Mouse (Mus musculus): Measurements from ENCODE around the gene Ednra. TPM values are rescaled to one million over a fixed set of nuclear protein-coding genes. Genes with fewer than 3 reads are reported as not detected.

Gene Ednra
- polyA plus RNA-seq, 1 experiment = 3.3 TPM

GRCm38 (mm10) chr8:77664901-77665300, 59.4 kb downstream of the Ednra start:
- no peaks in the 10 kb centered on the region for H3K36me3 ChIP-seq (ENCODE audit: control insufficient read depth, insufficient read depth, low read length)
- H3K27me3 ChIP-seq (ENCODE audit: control insufficient read depth, insufficient read depth, low read length) = no peaks in the 10 kb centered on the region
- 96% methylated on average over 13 of the region's 13 CpGs for WGBS
- no peak for DNase-seq
- no peak overlapping the region for H3K4me3 ChIP-seq (ENCODE audit: control insufficient read depth, insufficient read depth, low read length)
- H3K27ac ChIP-seq (ENCODE audit: control insufficient read depth, insufficient read depth, low read length) = no peak overlapping the region
- no peaks in the 10 kb centered on the region for H3K4me1 ChIP-seq (replicated peaks; ENCODE audit: control insufficient read depth, insufficient read depth, low read length)
- TF ChIP-seq POLR2A (IDR thresholded peaks at IDR 0.05; ENCODE audit: control insufficient read depth, extremely low read depth, insufficient read depth, low read length, poor library complexity) = no peak
- TF ChIP-seq CTCF (IDR thresholded peaks at IDR 0.05; ENCODE audit: borderline replicate concordance, control insufficient read depth, extremely low read depth, insufficient read depth, low read length, poor library complexity) = no peak

- TF ChIP-seq CTCF (IDR thresholded peaks at IDR 0.05; ENCODE audit: borderline replicate concordance, control insufficient read depth, extremely low read depth, insufficient read depth, low read length, poor library complexity) = no peak
- no peak for TF ChIP-seq POLR2A (IDR thresholded peaks at IDR 0.05; ENCODE audit: control insufficient read depth, extremely low read depth, insufficient read depth, low read length, poor library complexity)
- no peak for DNase-seq
- Histone ChIP-seq H3K4me1 (replicated peaks; ENCODE audit: control insufficient read depth, insufficient read depth, low read length) (no peaks in the 10 kb centered on the region), H3K27ac (ENCODE audit: control insufficient read depth, insufficient read depth, low read length) (no peak overlapping the region), H3K4me3 (ENCODE audit: control insufficient read depth, insufficient read depth, low read length) (no peak overlapping the region), H3K27me3 (ENCODE audit: control insufficient read depth, insufficient read depth, low read length) (no peaks in the 10 kb centered on the region), H3K36me3 (ENCODE audit: control insufficient read depth, insufficient read depth, low read length) (no peaks in the 10 kb centered on the region)
- 89% methylated on average over 4 of the region's 4 CpGs for WGBS
These were observed 64.7 kb downstream of the Ednra start for GRCm38 (mm10) chr8:77659534-77660080.

GRCm38 (mm10) chr8:77658356-77658755, 65.9 kb downstream of the Ednra start:
- no peak overlapping the region for H3K4me3 ChIP-seq (ENCODE audit: control insufficient read depth, insufficient read depth, low read length)
- 91% methylated on average over 3 of the region's 3 CpGs for WGBS
- no peak for DNase-seq
- TF ChIP-seq CTCF (IDR thresholded peaks at IDR 0.05; ENCODE audit: borderline replicate concordance, control insufficient read depth, extremely low read depth, insufficient read depth, low read length, poor library complexity) = no peak
- TF ChIP-seq POLR2A (IDR thresholded peaks at IDR 0.05; ENCODE audit: control insufficient read depth, extremely low read depth, insufficient read depth, low read length, poor library complexity) = no peak
- no peaks in the 10 kb centered on the region for H3K27me3 ChIP-seq (ENCODE audit: control insufficient read depth, insufficient read depth, low read length)
- no peak overlapping the region for H3K27ac ChIP-seq (ENCODE audit: control insufficient read depth, insufficient read depth, low read length)
- H3K4me1 ChIP-seq (replicated peaks; ENCODE audit: control insufficient read depth, insufficient read depth, low read length) = no peaks in the 10 kb centered on the region
- no peaks in the 10 kb centered on the region for H3K36me3 ChIP-seq (ENCODE audit: control insufficient read depth, insufficient read depth, low read length)

GRCm38 (mm10) chr8:77650646-77651190, 73.5 kb downstream of the Ednra start:
- DNase-seq = no peak
- 83% methylated on average over 1 of the region's 1 CpGs for WGBS
- Histone ChIP-seq H3K36me3 (ENCODE audit: control insufficient read depth, insufficient read depth, low read length) (no peaks in the 10 kb centered on the region), H3K27me3 (ENCODE audit: control insufficient read depth, insufficient read depth, low read length) (no peaks in the 10 kb centered on the region), H3K4me1 (replicated peaks; ENCODE audit: control insufficient read depth, insufficient read depth, low read length) (no peaks in the 10 kb centered on the region), H3K4me3 (ENCODE audit: control insufficient read depth, insufficient read depth, low read length) (no peak overlapping the region), H3K27ac (ENCODE audit: control insufficient read depth, insufficient read depth, low read length) (no peak overlapping the region)
- TF ChIP-seq CTCF (IDR thresholded peaks at IDR 0.05; ENCODE audit: borderline replicate concordance, control insufficient read depth, extremely low read depth, insufficient read depth, low read length, poor library complexity) = no peak
- no peak for TF ChIP-seq POLR2A (IDR thresholded peaks at IDR 0.05; ENCODE audit: control insufficient read depth, extremely low read depth, insufficient read depth, low read length, poor library complexity)

- WGBS = 83% methylated on average over 5 of the region's 5 CpGs
- Histone ChIP-seq H3K36me3 (ENCODE audit: control insufficient read depth, insufficient read depth, low read length) (no peaks in the 10 kb centered on the region), H3K4me3 (ENCODE audit: control insufficient read depth, insufficient read depth, low read length) (no peak overlapping the region), H3K4me1 (replicated peaks; ENCODE audit: control insufficient read depth, insufficient read depth, low read length) (no peaks in the 10 kb centered on the region), H3K27me3 (ENCODE audit: control insufficient read depth, insufficient read depth, low read length) (no peaks in the 10 kb centered on the region), H3K27ac (ENCODE audit: control insufficient read depth, insufficient read depth, low read length) (no peak overlapping the region)
- no peak for DNase-seq
- TF ChIP-seq POLR2A (IDR thresholded peaks at IDR 0.05; ENCODE audit: control insufficient read depth, extremely low read depth, insufficient read depth, low read length, poor library complexity) = no peak
- no peak for TF ChIP-seq CTCF (IDR thresholded peaks at IDR 0.05; ENCODE audit: borderline replicate concordance, control insufficient read depth, extremely low read depth, insufficient read depth, low read length, poor library complexity)
These were observed 84.0 kb downstream of the Ednra start for GRCm38 (mm10) chr8:77640093-77640839.

GRCm38 (mm10) chr8:77637593-77637992, 86.7 kb downstream of the Ednra start:
- TF ChIP-seq CTCF (IDR thresholded peaks at IDR 0.05; ENCODE audit: borderline replicate concordance, control insufficient read depth, extremely low read depth, insufficient read depth, low read length, poor library complexity) = no peak
- no peak for TF ChIP-seq POLR2A (IDR thresholded peaks at IDR 0.05; ENCODE audit: control insufficient read depth, extremely low read depth, insufficient read depth, low read length, poor library complexity)
- Histone ChIP-seq H3K27ac (ENCODE audit: control insufficient read depth, insufficient read depth, low read length) (no peak overlapping the region), H3K27me3 (ENCODE audit: control insufficient read depth, insufficient read depth, low read length) (no peaks in the 10 kb centered on the region), H3K36me3 (ENCODE audit: control insufficient read depth, insufficient read depth, low read length) (no peaks in the 10 kb centered on the region), H3K4me3 (ENCODE audit: control insufficient read depth, insufficient read depth, low read length) (no peak overlapping the region), H3K4me1 (replicated peaks; ENCODE audit: control insufficient read depth, insufficient read depth, low read length) (no peaks in the 10 kb centered on the region)
- 71% methylated on average over 3 of the region's 3 CpGs for WGBS
- DNase-seq = no peak
